Mouse (Mus musculus) thymus, postnatal 0 days (tissue): Measurements from ENCODE around the gene Ces1a. TPM values are rescaled to one million over a fixed set of nuclear protein-coding genes. Genes with fewer than 3 reads are reported as not detected.

Experiments used
- DNase-seq: peaks from one replicate; pipeline ENCODE4 v3.0.0-alpha.2; 2015; ENCODE audit warnings: low spot score
- polyA plus RNA-seq: library from polyadenylated mRNA; unstranded; fragments of >200 nt; fragmentation: Nextera tagmentation; extraction: Ambion mirVana; gene quantifications from 2 replicates; pipeline ENCODE4 v1.2.1, GENCODE M21; 2015

Gene Ces1a
- polyA plus RNA-seq, result 0.25 and 0.26 TPM in 2 replicates

- DNase-seq, result no peak
Observed at GRCm38 (mm10) chr8:93048092-93048491, at the start of gene Ces1a. TSS of gene Ces1a (minus strand) at chr8:93048192.

- peak; percentile 16 for DNase-seq
Observed at GRCm38 (mm10) chr8:93095376-93095775, 47.4 kb upstream of the Ces1a start.

GRCm38 (mm10) chr8:93091324-93091723, 43.3 kb upstream of the Ces1a start:
- no peak for DNase-seq

GRCm38 (mm10) chr8:93088686-93089122, 40.7 kb upstream of the Ces1a start:
- DNase-seq, result peak; percentile 11

GRCm38 (mm10) chr8:93088193-93088592, 40.2 kb upstream of the Ces1a start:
- no peak for DNase-seq

GRCm38 (mm10) chr8:93079887-93080286, 31.9 kb upstream of the Ces1a start, which contains the start of gene Ces1b:
TSS of gene Ces1b (minus strand) at chr8:93080017.
- no peak for DNase-seq

GRCm38 (mm10) chr8:93075251-93075650, 27.3 kb upstream of the Ces1a start:
- DNase-seq, result no peak

GRCm38 (mm10) chr8:93063416-93064117, 15.6 kb upstream of the Ces1a start:
- DNase-seq, result no peak

- DNase-seq, result peak; percentile 15
Observed at GRCm38 (mm10) chr8:93059185-93059584, 11.2 kb upstream of the Ces1a start.

GRCm38 (mm10) chr8:93055238-93055637, 7.2 kb upstream of the Ces1a start:
- DNase-seq, result no peak

- no peak for DNase-seq
Observed at GRCm38 (mm10) chr8:93048510-93049416, 771 bp upstream of the Ces1a start.

- no peak for DNase-seq
Observed at GRCm38 (mm10) chr8:93043083-93043482, 4.9 kb downstream of the Ces1a start.

- DNase-seq, result no peak
Observed at GRCm38 (mm10) chr8:93040776-93041567, 7.0 kb downstream of the Ces1a start.

- DNase-seq, result no peak
Observed at GRCm38 (mm10) chr8:93040256-93040655, 7.7 kb downstream of the Ces1a start.

GRCm38 (mm10) chr8:93038831-93039230, 9.2 kb downstream of the Ces1a start:
- DNase-seq, result no peak

GRCm38 (mm10) chr8:93030664-93031063, 17.3 kb downstream of the Ces1a start:
- no peak for DNase-seq

GRCm38 (mm10) chr8:93021738-93022137, 26.3 kb downstream of the Ces1a start:
- no peak for DNase-seq

- DNase-seq, result no peak
Observed at GRCm38 (mm10) chr8:93014300-93014699, 33.7 kb downstream of the Ces1a start.

GRCm38 (mm10) chr8:93012226-93012625, 35.8 kb downstream of the Ces1a start:
- DNase-seq, result no peak

GRCm38 (mm10) chr8:93011439-93011838, 36.6 kb downstream of the Ces1a start:
- peak; percentile 73 for DNase-seq

GRCm38 (mm10) chr8:93010286-93010685, 37.7 kb downstream of the Ces1a start:
- DNase-seq, result peak; percentile 53
